Mouse (Mus musculus) yolk sac, embryonic 10.5 days (tissue): Measurements from ENCODE around the gene Fabp1.
A peak's percentile ranks its signal among the peaks of the same experiment; 100 is the strongest.

Experiments
- DNase-seq: peaks from one replicate; pipeline ENCODE4 v3.0.0-alpha.2; 2017; ENCODE audit warnings: low spot score

Fabp1 gene

GRCm38 (mm10) chr6:71199612-71200011 lies at the start of gene Fabp1:
TSS of gene Fabp1 (plus strand) at chr6:71199827.
- peak; percentile 16 for DNase-seq

- DNase-seq: no peak
These were observed 48.5 kb upstream of the Fabp1 start for GRCm38 (mm10) chr6:71151098-71151497.

GRCm38 (mm10) chr6:71153486-71153885 lies 46.1 kb upstream of the Fabp1 start:
- no peak for DNase-seq

GRCm38 (mm10) chr6:71154861-71155260 lies 44.8 kb upstream of the Fabp1 start:
- no peak for DNase-seq

- DNase-seq: no peak
These were observed 42.8 kb upstream of the Fabp1 start for GRCm38 (mm10) chr6:71156674-71157326.

GRCm38 (mm10) chr6:71161290-71161689 lies 38.3 kb upstream of the Fabp1 start:
- DNase-seq: no peak

GRCm38 (mm10) chr6:71162269-71162668 lies 37.4 kb upstream of the Fabp1 start:
- DNase-seq: no peak

- DNase-seq: no peak
These were observed 35.2 kb upstream of the Fabp1 start for GRCm38 (mm10) chr6:71164394-71164793.

GRCm38 (mm10) chr6:71166551-71167169 lies 33.0 kb upstream of the Fabp1 start:
- no peak for DNase-seq

- no peak for DNase-seq
These were observed 26.6 kb upstream of the Fabp1 start for GRCm38 (mm10) chr6:71172812-71173580.

- no peak for DNase-seq
These were observed 19.0 kb upstream of the Fabp1 start for GRCm38 (mm10) chr6:71180596-71180995.

- no peak for DNase-seq
These were observed 14.6 kb upstream of the Fabp1 start for GRCm38 (mm10) chr6:71184941-71185604.

- no peak for DNase-seq
These were observed 10.0 kb upstream of the Fabp1 start for GRCm38 (mm10) chr6:71189578-71189977.

GRCm38 (mm10) chr6:71190501-71190900 lies 9.1 kb upstream of the Fabp1 start:
- no peak for DNase-seq

- DNase-seq: no peak
These were observed 6.4 kb upstream of the Fabp1 start for GRCm38 (mm10) chr6:71193151-71193740.

- DNase-seq: no peak
These were observed 3.5 kb upstream of the Fabp1 start for GRCm38 (mm10) chr6:71196107-71196506.

GRCm38 (mm10) chr6:71197636-71198535 lies 1.7 kb upstream of the Fabp1 start:
- peak; percentile 21 for DNase-seq

GRCm38 (mm10) chr6:71201925-71202324 lies 2.3 kb downstream of the Fabp1 start:
- DNase-seq: no peak

GRCm38 (mm10) chr6:71203674-71204073 lies 4.0 kb downstream of the Fabp1 start:
- no peak for DNase-seq

GRCm38 (mm10) chr6:71204166-71204565 lies 4.5 kb downstream of the Fabp1 start:
- no peak for DNase-seq

GRCm38 (mm10) chr6:71208691-71209090 lies 9.1 kb downstream of the Fabp1 start:
- no peak for DNase-seq
